Mouse (Mus musculus): ENCODE measurements around the gene Lcp1.

GRCm38 (mm10) chr14:75174296-75174695, 43.4 kb downstream of the Lcp1 start:
- TF ChIP-seq TAL1 (IDR thresholded peaks at IDR 0.05; ENCODE audit: low read length) = no peak
- no peak for TF ChIP-seq GATA1 (IDR thresholded peaks at IDR 0.05; ENCODE audit: low read length)
